Mouse (Mus musculus): Measurements from ENCODE around the gene Hmx2. TPM values are rescaled to one million over a fixed set of nuclear protein-coding genes. Genes with fewer than 3 reads are reported as not detected.

The Hmx2 gene
- polyA plus RNA-seq, 1 experiment from 2014 or later = not detected

DNA sequence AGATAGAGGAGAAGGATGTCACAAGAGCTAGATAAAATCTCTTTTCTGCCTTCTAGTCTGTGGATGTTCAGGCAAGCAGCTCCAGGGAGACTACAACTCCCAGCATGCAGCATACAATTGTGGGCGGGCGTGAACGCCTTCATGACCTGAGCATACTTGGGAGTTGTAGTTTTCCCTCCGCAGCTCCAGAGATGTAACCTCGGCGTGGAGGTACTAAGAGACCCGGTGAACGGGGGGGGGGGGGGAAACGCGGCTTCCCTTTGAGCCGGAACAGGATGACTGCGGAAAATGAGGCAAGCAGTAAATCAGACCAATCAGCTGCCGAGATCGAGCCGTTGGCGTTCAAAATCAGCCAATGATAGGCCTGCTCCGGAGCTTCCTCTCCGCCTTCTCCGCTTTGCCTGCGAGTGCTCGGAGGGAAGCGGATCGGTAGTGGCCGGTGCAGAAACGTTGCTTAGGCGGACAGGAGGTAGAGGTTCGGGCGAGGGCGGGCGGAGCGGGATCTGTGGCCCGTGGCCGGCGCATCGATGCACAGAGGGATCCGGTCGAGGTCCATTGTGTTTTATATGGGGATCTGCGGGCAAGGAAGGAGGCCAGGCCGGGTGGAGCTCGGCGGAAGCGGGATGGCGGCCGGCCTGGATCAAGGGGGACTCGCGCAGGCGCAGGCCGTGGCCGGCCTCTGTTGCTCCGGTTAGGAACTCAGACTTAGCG, 11.6 kb downstream of the Hmx2 start, which contains the start of gene Bub3:
Bub3 (plus strand) TSS at position 237 of the 711 bp plus-strand sequence.
- Histone ChIP-seq H3K9ac (peak within 1 kb of the TSS; percentile 88), H3K4me1 (peaks cover 35% of the 10 kb centered on the region), H3K27me3 (replicated peaks) (peaks cover 45% of the 10 kb centered on the region), H3K4me3 (peak within 1 kb of the TSS; percentile 88), H3K27ac (replicated peaks) (peak within 1 kb of the TSS; percentile 91), H3K4me2 (peak within 1 kb of the TSS; percentile 88), H3K9me3 (no peaks in the 10 kb centered on the region), H3K36me3 (peaks cover 34% of the 10 kb centered on the region)
- under 1% methylated on average over 50 of the region's 51 CpGs for WGBS
- ATAC-seq (ENCODE audit: extremely low read depth, insufficient number of reproducible peaks, low FRiP score, low TSS enrichment) = peak; percentile 88

DNA sequence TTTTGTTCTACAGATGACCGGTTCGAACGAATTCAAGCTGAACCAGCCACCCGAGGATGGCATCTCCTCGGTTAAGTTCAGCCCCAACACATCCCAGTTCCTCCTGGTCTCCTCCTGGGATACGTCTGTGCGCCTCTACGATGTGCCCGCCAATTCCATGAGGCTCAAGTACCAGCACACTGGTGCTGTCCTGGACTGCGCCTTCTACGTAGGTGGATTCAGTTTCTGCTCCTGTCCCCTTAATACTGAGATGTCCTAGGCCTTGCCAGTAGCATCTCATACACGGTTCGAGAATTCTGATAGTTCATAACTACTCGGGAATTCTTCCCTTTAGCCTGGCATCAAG, 12.1 kb downstream of the Hmx2 start:
- ATAC-seq (ENCODE audit: extremely low read depth, insufficient number of reproducible peaks, low FRiP score, low TSS enrichment) = peak; percentile 40; the same call in 1 of the 2 replicates
- peak overlapping the region; percentile 88 for H3K4me2 ChIP-seq
- peaks cover 38% of the 10 kb centered on the region for H3K36me3 ChIP-seq
- H3K27ac ChIP-seq (replicated peaks) = peak overlapping the region; percentile 91
- peak overlapping the region; percentile 88 for H3K4me3 ChIP-seq
- H3K9me3 ChIP-seq = no peaks in the 10 kb centered on the region
- H3K4me1 ChIP-seq = peaks cover 31% of the 10 kb centered on the region
- WGBS = 1% methylated on average over 14 of the region's 14 CpGs
- H3K27me3 ChIP-seq (replicated peaks) = peaks cover 39% of the 10 kb centered on the region
- H3K9ac ChIP-seq = peak overlapping the region; percentile 88

DNA sequence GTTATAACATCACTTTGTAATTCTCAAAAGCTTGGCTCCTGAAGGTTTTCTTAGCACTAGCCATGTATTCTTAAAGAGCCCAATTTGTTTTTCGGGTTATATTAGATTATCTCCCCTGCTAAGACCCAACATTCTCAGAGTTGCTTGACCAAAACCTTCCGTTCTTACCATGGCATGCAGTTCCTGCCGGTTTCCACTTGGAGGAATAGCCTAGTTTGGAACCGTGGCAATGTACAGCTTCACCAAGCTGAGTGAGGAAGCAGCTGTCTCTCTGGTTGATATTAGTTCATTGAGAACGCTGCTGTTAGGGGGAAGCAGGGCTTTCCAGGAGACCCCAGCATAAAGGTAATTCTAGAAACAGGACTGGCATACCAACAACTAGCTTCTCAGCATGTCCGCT, 26.7 kb downstream of the Hmx2 start:
- Histone ChIP-seq H3K9ac (no peak overlapping the region), H3K4me2 (no peak overlapping the region), H3K9me3 (no peaks in the 10 kb centered on the region), H3K4me1 (no peaks in the 10 kb centered on the region), H3K36me3 (peaks cover 44% of the 10 kb centered on the region), H3K4me3 (no peak overlapping the region), H3K27ac (replicated peaks) (no peak overlapping the region), H3K27me3 (replicated peaks) (no peaks in the 10 kb centered on the region)
- no peak for ATAC-seq (ENCODE audit: extremely low read depth, insufficient number of reproducible peaks, low FRiP score, low TSS enrichment)
- 75% methylated on average over 6 of the region's 6 CpGs for WGBS

DNA sequence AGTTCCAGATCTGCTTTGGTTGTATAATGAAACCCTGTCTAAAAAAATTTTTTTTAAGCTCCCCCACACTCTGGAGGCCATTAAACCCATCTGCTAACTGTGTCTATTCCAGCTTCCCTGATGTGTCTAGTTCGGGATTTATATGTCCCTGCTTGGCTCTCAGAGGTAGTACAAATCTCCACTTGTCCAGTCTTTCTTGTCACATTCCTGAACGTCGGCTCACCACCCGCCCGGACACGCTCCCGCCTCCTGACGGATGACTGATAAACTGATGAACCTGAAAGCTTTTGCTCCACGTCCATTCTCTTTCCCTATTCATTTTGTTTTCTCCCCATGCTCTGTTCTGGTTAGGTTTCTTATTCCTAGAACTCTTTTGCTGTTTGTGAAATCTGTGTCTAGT, 33.6 kb downstream of the Hmx2 start:
- Histone ChIP-seq H3K36me3 (no peaks in the 10 kb centered on the region), H3K27me3 (replicated peaks) (no peaks in the 10 kb centered on the region), H3K4me2 (no peak overlapping the region), H3K9ac (no peak overlapping the region), H3K27ac (replicated peaks) (no peak overlapping the region), H3K9me3 (no peaks in the 10 kb centered on the region), H3K4me1 (no peaks in the 10 kb centered on the region), H3K4me3 (no peak overlapping the region)
- WGBS = 28% methylated on average over 9 of the region's 9 CpGs
- no peak for ATAC-seq (ENCODE audit: extremely low read depth, insufficient number of reproducible peaks, low FRiP score, low TSS enrichment)

DNA sequence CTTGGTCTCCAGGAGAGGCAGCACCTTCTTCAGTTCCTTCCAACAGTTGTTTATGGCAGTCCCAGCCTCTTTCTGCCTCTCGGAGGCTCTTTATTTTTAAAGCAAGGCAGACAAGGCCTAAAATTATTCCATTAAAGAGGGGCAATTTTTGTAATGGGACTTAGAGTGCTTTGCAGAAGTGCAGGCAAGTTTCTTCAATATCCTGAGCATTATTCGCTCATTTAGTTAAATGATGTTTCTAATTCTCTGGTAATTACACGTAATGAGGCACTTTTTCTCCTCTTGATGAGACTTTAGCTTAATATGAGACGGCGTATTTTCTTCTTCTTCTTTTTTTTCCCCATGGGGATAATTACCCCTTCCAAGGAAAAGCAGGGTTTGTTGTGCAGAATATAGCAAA, 37.0 kb downstream of the Hmx2 start:
- H3K27ac ChIP-seq (replicated peaks) = no peak overlapping the region
- H3K4me1 ChIP-seq = no peaks in the 10 kb centered on the region
- H3K27me3 ChIP-seq (replicated peaks) = no peaks in the 10 kb centered on the region; the same call in 1 of the 2 replicates
- no peak overlapping the region for H3K9ac ChIP-seq
- no peak for ATAC-seq (ENCODE audit: extremely low read depth, insufficient number of reproducible peaks, low FRiP score, low TSS enrichment)
- no peaks in the 10 kb centered on the region for H3K36me3 ChIP-seq
- no peak overlapping the region for H3K4me3 ChIP-seq
- no peak overlapping the region for H3K4me2 ChIP-seq
- no peaks in the 10 kb centered on the region for H3K9me3 ChIP-seq
- WGBS = 86% methylated on average over 5 of the region's 5 CpGs

DNA sequence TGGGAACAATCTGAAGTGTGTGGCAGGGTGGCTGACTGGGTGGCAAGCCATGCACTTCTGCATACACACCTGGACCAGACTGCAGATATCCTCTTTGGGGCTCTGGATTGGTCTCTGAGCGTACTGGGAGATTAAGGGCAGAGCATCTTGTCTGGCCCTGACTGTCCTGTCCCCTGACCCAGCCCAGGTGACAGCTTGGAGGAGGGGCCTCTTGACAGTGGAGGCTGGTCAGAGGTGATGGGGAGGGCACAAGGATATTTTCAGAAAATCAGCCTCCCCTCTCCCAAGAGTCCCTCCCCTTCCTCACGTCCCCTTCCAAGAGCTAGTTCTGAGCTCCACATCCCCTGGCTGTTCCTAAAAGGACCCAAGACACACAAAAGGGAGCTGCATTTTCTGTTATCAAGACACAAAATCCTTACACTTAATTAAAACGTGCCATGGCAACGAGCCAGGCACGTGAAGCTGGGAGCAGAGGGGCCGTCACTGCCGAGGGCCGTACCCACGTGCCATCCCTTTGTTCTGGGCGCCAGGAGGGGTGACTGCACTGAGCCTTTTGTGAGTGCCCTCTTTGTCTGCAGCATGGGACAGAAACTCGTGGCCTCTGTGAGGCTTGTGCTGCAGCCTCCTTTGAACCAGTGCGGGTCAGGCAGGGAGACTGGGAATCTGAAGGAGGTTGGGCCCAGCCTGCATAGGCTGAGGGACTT, 49.4 kb downstream of the Hmx2 start:
- 0 out of 2 replicates have a peak overlapping the region, but pooled peaks have one; percentile 20 for H3K9ac ChIP-seq
- WGBS = 17% methylated on average over 12 of the region's 12 CpGs
- H3K9me3 ChIP-seq = no peaks in the 10 kb centered on the region
- no peak overlapping the region for H3K4me3 ChIP-seq
- peaks cover 7% of the 10 kb centered on the region; the same call in 1 of the 2 replicates for H3K4me1 ChIP-seq
- H3K27ac ChIP-seq (replicated peaks) = no peak overlapping the region
- ATAC-seq (ENCODE audit: extremely low read depth, insufficient number of reproducible peaks, low FRiP score, low TSS enrichment) = no peak
- H3K36me3 ChIP-seq = no peaks in the 10 kb centered on the region
- peak overlapping the region; percentile 9; the same call in 1 of the 2 replicates for H3K4me2 ChIP-seq
- H3K27me3 ChIP-seq (replicated peaks) = peaks cover 36% of the 10 kb centered on the region

DNA sequence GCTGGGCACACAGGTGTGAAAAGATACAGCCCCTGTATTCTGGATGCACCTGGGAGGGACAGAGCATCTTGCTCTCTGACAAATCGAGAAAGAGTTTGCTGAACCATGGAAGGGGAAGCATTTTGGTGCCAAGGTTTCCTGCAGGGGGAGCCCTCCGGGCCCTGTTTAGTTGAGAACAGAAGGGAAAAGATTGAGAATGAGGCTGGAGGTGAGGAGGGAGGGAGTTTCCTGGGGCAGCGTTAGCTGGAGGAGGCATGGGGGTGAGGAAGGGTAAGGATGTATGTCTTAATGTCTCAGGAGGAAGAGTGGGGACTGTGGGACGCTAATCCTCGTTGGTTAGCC, 49.9 kb downstream of the Hmx2 start:
- 9% methylated on average over 5 of the region's 5 CpGs for WGBS
- Histone ChIP-seq H3K4me2 (0 out of 2 replicates have a peak overlapping the region, but pooled peaks have one; percentile 9), H3K4me1 (peaks cover 7% of the 10 kb centered on the region; the same call in 1 of the 2 replicates), H3K27ac (replicated peaks) (no peak overlapping the region), H3K4me3 (no peak overlapping the region), H3K36me3 (no peaks in the 10 kb centered on the region), H3K27me3 (replicated peaks) (peaks cover 36% of the 10 kb centered on the region), H3K9ac (no peak overlapping the region), H3K9me3 (no peaks in the 10 kb centered on the region)
- no peak for ATAC-seq (ENCODE audit: extremely low read depth, insufficient number of reproducible peaks, low FRiP score, low TSS enrichment)

DNA sequence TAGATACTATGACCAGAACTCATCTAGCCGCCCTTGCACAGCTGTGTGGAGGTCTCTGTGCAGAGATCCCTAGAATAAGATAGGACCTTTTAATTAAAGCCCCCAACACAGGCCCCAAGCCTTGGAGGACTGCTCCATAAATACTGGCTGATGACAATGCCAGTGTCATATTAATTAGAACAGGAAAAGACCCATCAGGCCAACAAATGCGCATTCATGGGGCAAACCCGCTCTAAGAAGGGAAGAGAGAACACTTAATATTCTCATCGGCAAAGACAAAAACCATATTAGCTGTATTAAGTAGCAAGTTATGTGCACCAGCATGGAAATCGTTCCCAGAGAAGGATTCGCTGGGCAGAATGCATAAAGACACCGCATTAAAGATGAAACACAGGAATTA, 53.5 kb downstream of the Hmx2 start:
- ATAC-seq (ENCODE audit: extremely low read depth, insufficient number of reproducible peaks, low FRiP score, low TSS enrichment) = no peak
- Histone ChIP-seq H3K4me3 (no peak overlapping the region), H3K9me3 (no peaks in the 10 kb centered on the region), H3K9ac (no peak overlapping the region), H3K27ac (replicated peaks) (no peak overlapping the region), H3K36me3 (no peaks in the 10 kb centered on the region), H3K27me3 (replicated peaks) (peaks cover 30% of the 10 kb centered on the region), H3K4me1 (peaks cover 7% of the 10 kb centered on the region; the same call in 1 of the 2 replicates), H3K4me2 (no peak overlapping the region)
- WGBS = 79% methylated on average over 7 of the region's 7 CpGs

DNA sequence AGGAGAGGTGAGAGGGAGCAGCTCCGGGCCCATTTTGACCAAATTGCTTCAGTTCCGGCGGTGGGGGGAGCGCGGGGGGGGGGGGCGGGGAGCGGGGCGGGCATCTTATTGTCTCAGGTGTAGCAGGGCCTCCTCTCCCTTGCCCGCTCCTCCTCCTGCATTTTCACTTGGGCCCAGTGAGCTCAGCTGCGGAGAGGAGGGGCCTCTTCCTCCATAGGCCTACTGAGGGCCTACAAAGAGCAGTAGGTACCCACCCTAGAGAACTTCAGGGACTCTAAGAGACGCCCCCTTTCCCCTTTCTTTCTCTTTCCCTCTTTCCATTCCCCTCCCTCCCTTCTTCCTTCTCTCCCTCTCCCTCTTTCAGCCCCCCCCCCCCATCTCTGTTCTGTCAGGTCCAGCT, 54.6 kb downstream of the Hmx2 start:
- no peak for ATAC-seq (ENCODE audit: extremely low read depth, insufficient number of reproducible peaks, low FRiP score, low TSS enrichment)
- WGBS = 11% methylated on average over 7 of the region's 11 CpGs
- H3K4me2 ChIP-seq = no peak overlapping the region
- peaks cover 6% of the 10 kb centered on the region; the same call in 1 of the 2 replicates for H3K4me1 ChIP-seq
- H3K4me3 ChIP-seq = no peak overlapping the region
- peaks cover 23% of the 10 kb centered on the region for H3K27me3 ChIP-seq (replicated peaks)
- H3K9ac ChIP-seq = no peak overlapping the region
- H3K36me3 ChIP-seq = no peaks in the 10 kb centered on the region
- H3K9me3 ChIP-seq = no peaks in the 10 kb centered on the region
- no peak overlapping the region for H3K27ac ChIP-seq (replicated peaks)

DNA sequence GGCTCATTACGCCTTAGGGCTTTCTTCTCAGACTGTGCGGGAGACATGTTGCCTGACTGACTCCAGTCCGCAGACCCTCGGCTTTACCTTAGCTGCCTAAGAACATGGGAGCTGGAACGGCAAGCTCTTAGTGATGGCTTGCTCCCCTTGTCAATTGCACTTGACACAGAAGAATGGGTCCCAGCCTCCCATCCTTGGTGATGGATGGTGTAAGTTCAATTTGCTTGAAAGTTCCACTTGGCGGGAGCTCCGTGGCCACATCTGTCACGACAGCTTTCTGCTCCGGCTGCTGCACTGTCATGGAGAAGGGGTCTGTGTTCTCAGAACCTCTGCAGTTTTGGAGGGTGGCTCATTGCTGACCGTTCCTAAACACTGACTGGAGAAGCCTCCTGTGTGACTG, 56.4 kb downstream of the Hmx2 start:
- Histone ChIP-seq H3K4me2 (no peak overlapping the region), H3K4me3 (no peak overlapping the region), H3K9ac (no peak overlapping the region), H3K27ac (replicated peaks) (no peak overlapping the region), H3K4me1 (peaks cover 6% of the 10 kb centered on the region; the same call in 1 of the 2 replicates), H3K36me3 (no peaks in the 10 kb centered on the region), H3K27me3 (replicated peaks) (peaks cover 6% of the 10 kb centered on the region; the same call in 1 of the 2 replicates), H3K9me3 (no peaks in the 10 kb centered on the region)
- 85% methylated on average over 10 of the region's 10 CpGs for WGBS
- no peak for ATAC-seq (ENCODE audit: extremely low read depth, insufficient number of reproducible peaks, low FRiP score, low TSS enrichment)

DNA sequence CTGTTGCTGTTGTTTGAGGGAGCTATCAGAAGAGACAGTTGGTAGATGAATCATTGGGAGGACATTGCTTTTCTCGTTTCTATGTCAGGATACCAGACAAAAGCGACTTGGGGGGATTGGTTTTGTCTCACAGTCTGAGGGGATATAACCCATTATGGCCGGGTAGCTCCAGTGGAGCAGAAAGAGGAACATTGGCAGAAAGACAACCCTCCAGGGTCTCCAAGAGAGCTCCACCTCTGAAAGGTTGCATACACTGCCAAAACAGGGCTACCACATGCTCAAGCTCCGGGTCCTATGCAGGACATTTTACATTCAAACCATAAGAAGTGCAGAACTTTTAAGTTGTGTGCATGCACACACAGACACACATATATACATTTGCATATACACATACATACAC, 56.9 kb downstream of the Hmx2 start:
- no peak overlapping the region for H3K9ac ChIP-seq
- no peak for ATAC-seq (ENCODE audit: extremely low read depth, insufficient number of reproducible peaks, low FRiP score, low TSS enrichment)
- H3K4me3 ChIP-seq = no peak overlapping the region

More for the DNA sequence above, 56.9 kb downstream of the Hmx2 start:
- H3K27ac ChIP-seq (replicated peaks) = no peak overlapping the region
- H3K4me1 ChIP-seq = peaks cover 6% of the 10 kb centered on the region; the same call in 1 of the 2 replicates
- 64% methylated on average over 4 of the region's 4 CpGs for WGBS
- no peaks in the 10 kb centered on the region for H3K36me3 ChIP-seq
- no peak overlapping the region for H3K4me2 ChIP-seq
- no peaks in the 10 kb centered on the region for H3K9me3 ChIP-seq
- H3K27me3 ChIP-seq (replicated peaks) = peaks cover 2% of the 10 kb centered on the region; the same call in 1 of the 2 replicates

Data from heart, embryonic 13.5 days (tissue).